Mouse (Mus musculus): ENCODE results near the gene Oas1f. TPM values are rescaled to one million over a fixed set of nuclear protein-coding genes. Genes with fewer than 3 reads are reported as not detected.

Oas1f gene
- total RNA-seq, 2 experiments from 2014 or later, result not detected

Small RNAs within 50 kb of the gene (microRNA-seq; reads per million reads assigned to microRNA genes)
- gene Gm22907, result not detected

Other genes starting within 250 kb of the Oas1f start
- 10 to 100 TPM; 15.6 to 15.9 TPM for gene Rita1, start 234.8 kb upstream of the Oas1f start, total RNA-seq (2021)
- gene Ddx54, start 234.6 kb upstream of the Oas1f start, total RNA-seq (2021), result 10 to 100 TPM; 50.4 to 51.1 TPM
- gene Cfap73, start 213.1 kb upstream of the Oas1f start, total RNA-seq (2021), result 1 to 10 TPM in 1 of 2 experiments, not detected in 1; 2.0 TPM
- 10 to 100 TPM; 10.9 to 14.0 TPM for gene Rasal1, start 198.6 kb upstream of the Oas1f start, total RNA-seq (2021)
- 10 to 100 TPM in 1 of 2 experiments, 1 to 10 TPM in 1; 7.6 to 12.0 TPM for gene Dtx1, start 135.4 kb upstream of the Oas1f start, total RNA-seq (2021)
- 1 to 10 TPM in 1 of 2 experiments, under 1 TPM in 1; 0.49 to 1.8 TPM for gene Oas2, start 97.5 kb upstream of the Oas1f start, total RNA-seq (2021)
- under 1 TPM; 0.36 to 0.60 TPM for gene Oas3, start 69.7 kb upstream of the Oas1f start, total RNA-seq (2021)
- gene Oas1e, start 51.8 kb upstream of the Oas1f start, total RNA-seq (2021), result not detected
- 1 to 10 TPM in 1 of 2 experiments, under 1 TPM in 1; 0.40 to 1.7 TPM for gene Oas1c, start 34.9 kb upstream of the Oas1f start, total RNA-seq (2021)
- gene Oas1h, start 14.1 kb downstream of the Oas1f start, total RNA-seq (2021), result not detected
- gene Oas1g, start 40.2 kb downstream of the Oas1f start, total RNA-seq (2021), result 1 to 10 TPM in 1 of 2 experiments, under 1 TPM in 1; 0.72 to 1.4 TPM
- gene Oas1a, start 60.2 kb downstream of the Oas1f start, total RNA-seq (2021), result 1 to 10 TPM; 3.2 to 3.7 TPM
- not detected for gene Oas1d, start 67.2 kb downstream of the Oas1f start, total RNA-seq (2021)
- 1 to 10 TPM; 2.3 to 3.2 TPM for gene Rph3a, start 162.7 kb downstream of the Oas1f start, total RNA-seq (2021)